Mouse (Mus musculus): ENCODE measurements around the gene Trim63. TPM values are rescaled to one million over a fixed set of nuclear protein-coding genes. Genes with fewer than 3 reads are reported as not detected.
A peak's percentile ranks its signal among the peaks of the same experiment; 100 is the strongest.

Trim63 gene
- polyA plus RNA-seq, 1 experiment from 2014 or later, result 1.2 TPM

- no peaks in the 10 kb centered on the region for H3K27me3 ChIP-seq (replicated peaks)
- peaks cover 2% of the 10 kb centered on the region for H3K4me1 ChIP-seq
- H3K27ac ChIP-seq (replicated peaks), result no peak overlapping the region
- no peaks in the 10 kb centered on the region for H3K36me3 ChIP-seq
- no peak overlapping the region for H3K9ac ChIP-seq (replicated peaks)
- H3K4me3 ChIP-seq (replicated peaks), result no peak overlapping the region
- no peak overlapping the region for H3K4me2 ChIP-seq
- WGBS, result 89% methylated on average over 5 of the region's 5 CpGs
- no peak for ATAC-seq (ENCODE audit: low FRiP score)
- no peaks in the 10 kb centered on the region for H3K9me3 ChIP-seq (replicated peaks)
Observed at GRCm38 (mm10) chr4:134302084-134302483, 12.8 kb upstream of the Trim63 start.

GRCm38 (mm10) chr4:134306963-134307362 is 8.0 kb upstream of the Trim63 start:
- peak overlapping the region; percentile 37; the same call in 1 of the 2 replicates for H3K4me2 ChIP-seq
- ATAC-seq (ENCODE audit: low FRiP score), result no peak
- no peak overlapping the region for H3K4me3 ChIP-seq (replicated peaks)
- H3K9ac ChIP-seq (replicated peaks), result no peak overlapping the region; the same call in 1 of the 2 replicates
- H3K9me3 ChIP-seq (replicated peaks), result no peaks in the 10 kb centered on the region
- H3K4me1 ChIP-seq, result peaks cover 14% of the 10 kb centered on the region
- H3K36me3 ChIP-seq, result no peaks in the 10 kb centered on the region
- H3K27me3 ChIP-seq (replicated peaks), result no peaks in the 10 kb centered on the region
- no peak overlapping the region for H3K27ac ChIP-seq (replicated peaks)
- 86% methylated on average over 2 of the region's 2 CpGs for WGBS

GRCm38 (mm10) chr4:134307367-134308072 is 7.4 kb upstream of the Trim63 start:
- Histone ChIP-seq H3K9me3 (replicated peaks) (no peaks in the 10 kb centered on the region), H3K36me3 (no peaks in the 10 kb centered on the region), H3K27me3 (replicated peaks) (no peaks in the 10 kb centered on the region), H3K27ac (replicated peaks) (no peak overlapping the region), H3K4me1 (peaks cover 14% of the 10 kb centered on the region), H3K4me3 (replicated peaks) (no peak overlapping the region), H3K4me2 (peak overlapping the region; percentile 37), H3K9ac (replicated peaks) (no peak overlapping the region; the same call in 1 of the 2 replicates)
- no peak for ATAC-seq (ENCODE audit: low FRiP score)
- WGBS, result 22% methylated on average over 12 of the region's 12 CpGs

- no peaks in the 10 kb centered on the region for H3K27me3 ChIP-seq (replicated peaks)
- no peaks in the 10 kb centered on the region for H3K9me3 ChIP-seq (replicated peaks)
- no peak overlapping the region for H3K4me2 ChIP-seq
- WGBS, result 88% methylated on average over 7 of the region's 7 CpGs
- H3K4me1 ChIP-seq, result peaks cover 19% of the 10 kb centered on the region
- no peak overlapping the region for H3K9ac ChIP-seq (replicated peaks)
- H3K4me3 ChIP-seq (replicated peaks), result no peak overlapping the region
- H3K36me3 ChIP-seq, result no peaks in the 10 kb centered on the region
- no peak overlapping the region for H3K27ac ChIP-seq (replicated peaks)
- no peak for ATAC-seq (ENCODE audit: low FRiP score)
Observed at GRCm38 (mm10) chr4:134310106-134310505, 4.8 kb upstream of the Trim63 start.

GRCm38 (mm10) chr4:134310656-134311055 is 4.3 kb upstream of the Trim63 start:
- Histone ChIP-seq H3K4me2 (no peak overlapping the region), H3K27me3 (replicated peaks) (no peaks in the 10 kb centered on the region), H3K36me3 (no peaks in the 10 kb centered on the region), H3K9ac (replicated peaks) (no peak overlapping the region), H3K9me3 (replicated peaks) (no peaks in the 10 kb centered on the region), H3K27ac (replicated peaks) (no peak overlapping the region), H3K4me3 (replicated peaks) (no peak overlapping the region), H3K4me1 (peaks cover 21% of the 10 kb centered on the region)
- no peak for ATAC-seq (ENCODE audit: low FRiP score)
- 89% methylated on average over 9 of the region's 9 CpGs for WGBS

GRCm38 (mm10) chr4:134311784-134312183 is 3.1 kb upstream of the Trim63 start:
- Histone ChIP-seq H3K9ac (replicated peaks) (no peak overlapping the region), H3K4me2 (no peak overlapping the region), H3K9me3 (replicated peaks) (no peaks in the 10 kb centered on the region), H3K36me3 (no peaks in the 10 kb centered on the region), H3K4me1 (peaks cover 21% of the 10 kb centered on the region), H3K27me3 (replicated peaks) (no peaks in the 10 kb centered on the region), H3K27ac (replicated peaks) (no peak overlapping the region), H3K4me3 (replicated peaks) (no peak overlapping the region)
- ATAC-seq (ENCODE audit: low FRiP score), result no peak
- WGBS, result 85% methylated on average over 9 of the region's 9 CpGs

GRCm38 (mm10) chr4:134312341-134312740 is 2.6 kb upstream of the Trim63 start:
- no peak for ATAC-seq (ENCODE audit: low FRiP score)
- H3K9ac ChIP-seq (replicated peaks), result no peak overlapping the region
- 95% methylated on average over 5 of the region's 5 CpGs for WGBS

GRCm38 (mm10) chr4:134312901-134313300 is 2.0 kb upstream of the Trim63 start:
- H3K27ac ChIP-seq (replicated peaks), result no peak overlapping the region
- no peak overlapping the region for H3K9ac ChIP-seq (replicated peaks)
- H3K4me2 ChIP-seq, result no peak overlapping the region
- H3K27me3 ChIP-seq (replicated peaks), result no peaks in the 10 kb centered on the region
- 95% methylated on average over 6 of the region's 6 CpGs for WGBS
- H3K4me3 ChIP-seq (replicated peaks), result no peak overlapping the region
- H3K9me3 ChIP-seq (replicated peaks), result no peaks in the 10 kb centered on the region
- no peaks in the 10 kb centered on the region for H3K36me3 ChIP-seq
- H3K4me1 ChIP-seq, result peaks cover 11% of the 10 kb centered on the region
- ATAC-seq (ENCODE audit: low FRiP score), result no peak

More at GRCm38 (mm10) chr4:134312341-134312740, 2.6 kb upstream of the Trim63 start:
- no peaks in the 10 kb centered on the region for H3K27me3 ChIP-seq (replicated peaks)
- H3K4me1 ChIP-seq, result peaks cover 17% of the 10 kb centered on the region
- no peak overlapping the region for H3K4me2 ChIP-seq
- H3K9me3 ChIP-seq (replicated peaks), result no peaks in the 10 kb centered on the region
- no peak overlapping the region for H3K27ac ChIP-seq (replicated peaks)
- no peaks in the 10 kb centered on the region for H3K36me3 ChIP-seq
- H3K4me3 ChIP-seq (replicated peaks), result no peak overlapping the region

- H3K27me3 ChIP-seq (replicated peaks), result no peaks in the 10 kb centered on the region
- no peak for ATAC-seq (ENCODE audit: low FRiP score)
- H3K9ac ChIP-seq (replicated peaks), result no peak overlapping the region
- 75% methylated on average over 4 of the region's 4 CpGs for WGBS
- no peaks in the 10 kb centered on the region for H3K9me3 ChIP-seq (replicated peaks)
- no peaks in the 10 kb centered on the region for H3K36me3 ChIP-seq
- H3K4me2 ChIP-seq, result no peak overlapping the region
- H3K4me3 ChIP-seq (replicated peaks), result no peak overlapping the region
- no peak overlapping the region for H3K27ac ChIP-seq (replicated peaks)
- H3K4me1 ChIP-seq, result peaks cover 7% of the 10 kb centered on the region; the same call in 1 of the 2 replicates
Observed at GRCm38 (mm10) chr4:134314081-134314655, 752 bp upstream of the Trim63 start.

GRCm38 (mm10) chr4:134315470-134315869 is 550 bp downstream of the Trim63 start:
- WGBS, result 78% methylated on average over 9 of the region's 9 CpGs

GRCm38 (mm10) chr4:134316390-134316789 is 1.5 kb downstream of the Trim63 start:
- Histone ChIP-seq H3K9ac (replicated peaks) (no peak overlapping the region), H3K4me1 (peaks cover 7% of the 10 kb centered on the region; the same call in 1 of the 2 replicates), H3K27ac (replicated peaks) (no peak overlapping the region), H3K4me2 (no peak overlapping the region), H3K9me3 (replicated peaks) (no peaks in the 10 kb centered on the region), H3K36me3 (no peaks in the 10 kb centered on the region), H3K4me3 (replicated peaks) (no peak overlapping the region), H3K27me3 (replicated peaks) (no peaks in the 10 kb centered on the region)
- ATAC-seq (ENCODE audit: low FRiP score), result no peak
- WGBS, result 53% methylated on average over 16 of the region's 16 CpGs

More at GRCm38 (mm10) chr4:134315470-134315869, 550 bp downstream of the Trim63 start:
- ATAC-seq (ENCODE audit: low FRiP score), result no peak
- no peak overlapping the region for H3K9ac ChIP-seq (replicated peaks)
- H3K36me3 ChIP-seq, result no peaks in the 10 kb centered on the region
- no peak overlapping the region for H3K4me3 ChIP-seq (replicated peaks)
- no peak overlapping the region; the same call in 1 of the 2 replicates for H3K4me2 ChIP-seq
- peaks cover 7% of the 10 kb centered on the region; the same call in 1 of the 2 replicates for H3K4me1 ChIP-seq
- no peaks in the 10 kb centered on the region for H3K27me3 ChIP-seq (replicated peaks)
- no peak overlapping the region for H3K27ac ChIP-seq (replicated peaks)
- H3K9me3 ChIP-seq (replicated peaks), result no peaks in the 10 kb centered on the region

- Histone ChIP-seq H3K27ac (replicated peaks) (no peak overlapping the region), H3K9ac (replicated peaks) (no peak overlapping the region), H3K36me3 (no peaks in the 10 kb centered on the region), H3K4me3 (replicated peaks) (no peak overlapping the region), H3K4me1 (peaks cover 7% of the 10 kb centered on the region; the same call in 1 of the 2 replicates), H3K4me2 (no peak overlapping the region), H3K27me3 (replicated peaks) (no peaks in the 10 kb centered on the region), H3K9me3 (replicated peaks) (no peaks in the 10 kb centered on the region)
- WGBS, result 94% methylated on average over 5 of the region's 5 CpGs
- ATAC-seq (ENCODE audit: low FRiP score), result no peak
Observed at GRCm38 (mm10) chr4:134319074-134319473, 4.2 kb downstream of the Trim63 start.

Data from neural tube, embryonic 15.5 days (tissue).